Mouse (Mus musculus): ENCODE measurements around the gene Efs.
"Not testable (repeated sequence)": the region's sequence is repeated elsewhere in the genome, so short reads cannot be mapped to it uniquely, and the experiment has no call there.

Efs gene

DNA sequence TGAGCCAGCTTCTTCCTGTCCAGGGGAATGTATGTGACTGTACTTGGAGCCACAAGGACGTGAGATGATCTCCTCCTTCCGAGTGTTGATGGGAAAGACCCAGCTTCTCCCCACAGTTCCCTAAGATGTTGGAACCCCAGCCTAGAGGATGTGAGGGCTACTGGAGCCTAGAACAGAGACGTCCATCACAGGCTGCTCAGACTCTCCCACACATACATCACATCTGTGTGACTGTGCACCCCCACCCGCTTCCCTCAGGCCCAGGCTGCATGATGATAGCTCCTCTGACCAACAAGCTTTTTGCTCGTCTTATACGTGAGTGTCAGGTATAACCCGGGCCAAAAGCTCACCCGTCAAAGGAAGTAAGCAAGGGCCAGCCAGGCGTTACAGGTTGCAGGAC, 22.9 kb upstream of the Efs start:
- DNase-seq (ENCODE audit: low read depth, low spot score) = no peak

DNA sequence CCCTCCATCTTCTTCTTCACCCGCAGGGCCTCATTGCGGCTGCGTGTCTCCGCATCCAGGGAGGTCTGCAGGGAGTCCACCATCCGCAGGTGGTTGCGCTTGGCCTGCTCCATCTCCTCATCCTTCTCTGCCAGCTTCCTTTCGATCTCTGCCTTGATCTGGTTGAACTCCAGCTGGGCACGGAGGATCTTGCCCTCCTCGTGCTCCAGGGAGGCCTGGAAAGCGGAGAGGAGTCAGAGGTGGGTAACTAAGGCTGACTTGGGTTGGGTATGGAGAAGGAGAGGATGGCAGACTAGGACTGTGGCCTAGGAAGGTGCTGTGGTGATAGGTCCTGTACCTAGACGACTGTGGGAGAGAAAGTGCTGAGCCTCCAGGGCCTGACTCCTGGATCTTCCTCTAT, 21.1 kb upstream of the Efs start:
- DNase-seq (ENCODE audit: low read depth, low spot score) = not testable (repeated sequence)

DNA sequence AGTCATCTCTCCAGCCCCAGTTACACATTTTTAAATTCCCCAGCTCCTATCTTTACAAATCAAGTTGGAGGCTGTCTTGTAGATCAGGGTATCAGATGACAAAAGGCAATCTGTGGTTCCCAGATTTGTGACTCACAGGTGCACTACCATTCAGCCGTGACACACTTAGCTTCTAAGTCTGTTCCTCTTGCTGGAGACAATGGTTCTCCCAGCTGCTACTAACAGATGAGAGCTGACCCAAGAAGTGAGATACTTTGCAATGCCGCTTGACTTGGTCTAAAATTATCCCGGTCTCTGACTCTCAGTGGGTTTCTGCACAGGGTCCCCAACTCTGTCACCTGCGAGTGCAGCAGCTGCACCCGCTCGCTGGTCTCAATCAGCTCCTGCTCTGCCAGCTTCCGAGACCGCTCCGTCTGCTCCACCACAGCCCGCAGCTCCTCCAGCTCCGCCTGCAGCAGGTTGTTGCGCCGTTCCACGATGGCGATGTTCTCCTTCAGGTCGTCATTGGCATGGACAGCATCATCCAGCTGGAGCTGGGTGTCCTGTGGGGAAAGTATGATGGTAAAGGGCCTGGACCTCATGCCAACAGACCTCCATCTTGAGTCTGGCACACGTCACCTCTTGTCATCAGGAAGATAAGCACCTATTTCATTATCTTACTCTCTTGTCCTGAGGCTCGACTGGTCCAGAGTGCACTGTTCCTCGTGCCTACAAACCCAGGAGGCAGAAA, 20.2 kb upstream of the Efs start:
- DNase-seq (ENCODE audit: low read depth, low spot score) = no peak

DNA sequence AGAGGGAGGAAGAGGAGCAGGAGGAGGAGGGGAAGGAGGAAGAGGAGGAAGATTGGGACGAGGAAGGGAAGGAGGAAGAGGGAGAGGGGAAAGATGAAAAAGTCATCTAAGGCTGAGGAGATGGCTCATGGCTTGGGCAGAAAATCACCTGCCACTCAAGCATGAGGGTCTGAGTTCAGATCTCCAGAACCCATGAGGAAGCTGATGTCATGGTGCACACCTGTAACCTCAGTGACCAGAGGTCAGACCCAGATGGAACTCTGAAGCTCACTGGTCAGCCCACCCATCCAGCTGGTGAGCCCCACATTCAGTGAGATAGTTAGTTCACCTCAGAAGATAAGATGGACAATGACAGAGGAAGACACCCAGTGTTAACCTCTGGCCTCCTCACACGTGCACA, 19.0 kb upstream of the Efs start:
- DNase-seq (ENCODE audit: low read depth, low spot score) = no peak

DNA sequence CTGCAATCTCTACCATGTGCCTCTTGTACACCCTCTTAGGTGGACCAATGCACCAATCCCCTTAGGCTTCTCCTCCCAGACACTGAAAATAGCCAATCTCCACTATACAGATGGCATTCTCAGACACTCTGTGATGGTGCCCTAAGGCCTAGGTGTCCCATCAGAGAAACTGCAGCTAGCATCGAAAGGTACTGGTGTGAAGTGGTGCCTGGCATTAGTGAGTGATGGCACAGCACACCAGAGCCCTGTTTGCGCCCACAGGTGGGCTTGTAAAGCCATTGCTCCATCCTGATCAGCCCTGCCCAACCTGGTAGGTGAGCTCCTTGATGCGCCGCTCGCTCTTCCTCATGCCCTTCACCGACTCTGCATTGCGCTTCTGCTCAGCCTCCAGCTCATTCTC, 18.0 kb upstream of the Efs start:
- no peak for DNase-seq (ENCODE audit: low read depth, low spot score)

DNA sequence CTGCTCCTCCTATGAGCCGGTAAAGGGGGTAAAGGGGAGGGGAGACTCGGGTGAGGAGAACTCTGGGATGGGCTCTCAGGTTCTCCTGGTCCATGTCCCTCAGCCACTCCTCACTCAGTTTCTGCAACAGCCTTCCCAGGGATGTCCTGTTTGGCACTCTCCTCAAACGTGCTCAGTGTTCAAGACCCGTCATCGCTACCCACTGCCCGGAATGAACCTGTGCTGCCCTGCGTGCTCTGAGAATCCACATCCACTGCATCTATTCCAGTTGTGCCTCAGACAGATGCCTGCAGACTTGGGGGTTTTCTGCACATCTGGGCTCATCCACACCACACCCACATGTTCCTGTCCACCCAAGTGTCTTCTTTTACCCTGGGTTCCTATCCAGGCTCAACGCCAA, 16.6 kb upstream of the Efs start:
- DNase-seq (ENCODE audit: low read depth, low spot score) = no peak

DNA sequence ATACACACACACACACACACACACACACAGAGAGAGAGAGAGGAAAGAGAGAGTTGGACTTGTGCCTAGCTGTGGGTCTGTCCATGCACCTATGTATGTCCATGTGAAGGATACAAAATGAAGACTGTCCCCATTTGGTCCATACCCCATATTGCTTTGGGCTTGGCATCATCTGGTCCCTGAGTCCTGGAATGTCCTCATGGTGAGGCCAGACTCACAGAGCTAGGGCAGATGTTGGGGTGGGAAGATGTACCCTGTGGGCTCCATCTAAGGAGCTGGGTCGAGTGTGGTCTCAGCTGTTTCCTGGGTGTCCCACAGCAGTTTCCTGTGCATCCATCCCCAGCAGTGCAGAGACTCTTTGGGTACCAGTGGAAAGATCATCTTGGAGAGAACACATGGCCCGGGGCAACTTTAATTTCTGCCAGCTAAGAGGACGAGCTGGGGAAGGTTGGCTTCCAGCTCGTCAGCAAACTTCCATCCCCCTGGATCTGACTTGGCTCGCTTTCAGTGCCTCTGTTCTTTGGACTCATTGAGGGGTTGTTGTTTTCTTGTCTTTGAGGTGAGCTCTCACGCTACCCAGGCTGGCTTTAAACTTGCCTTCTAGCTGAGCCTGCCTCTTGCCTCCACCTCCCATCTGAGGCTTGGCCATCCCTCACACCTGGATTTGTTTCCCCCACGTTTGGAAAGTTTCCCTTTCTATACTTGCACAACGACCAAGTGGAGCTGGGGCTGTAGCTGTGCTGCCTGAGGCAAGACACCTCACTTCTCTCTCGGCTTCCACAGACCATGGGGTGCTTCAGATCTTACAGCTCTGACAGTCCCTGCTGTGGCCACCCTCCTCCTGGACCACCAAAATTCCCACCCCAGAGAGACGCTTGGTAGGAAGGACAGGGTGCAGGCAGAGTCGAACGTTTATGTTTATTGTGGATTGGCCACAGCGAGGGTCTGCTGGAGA, 15.4 kb upstream of the Efs start:
- no peak for DNase-seq (ENCODE audit: low read depth, low spot score)

DNA sequence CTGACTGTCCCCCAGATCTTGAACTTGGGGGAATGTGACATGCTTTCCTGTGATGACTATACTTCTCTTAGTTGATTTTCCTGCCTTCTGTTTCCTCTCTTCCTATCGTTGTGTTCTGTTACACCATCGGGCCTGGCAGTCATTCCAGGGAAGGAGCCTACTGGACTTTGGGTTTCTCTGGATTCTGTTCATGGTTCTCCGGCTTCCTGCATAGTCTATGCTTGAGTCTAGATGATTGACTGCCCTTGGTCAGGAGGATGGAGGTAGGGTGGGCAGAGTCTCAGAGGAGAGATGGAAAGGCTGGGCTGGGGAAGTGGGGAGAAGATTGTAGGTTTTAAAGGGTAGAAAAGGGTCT, 14.2 kb upstream of the Efs start:
- DNase-seq (ENCODE audit: low read depth, low spot score) = no peak

DNA sequence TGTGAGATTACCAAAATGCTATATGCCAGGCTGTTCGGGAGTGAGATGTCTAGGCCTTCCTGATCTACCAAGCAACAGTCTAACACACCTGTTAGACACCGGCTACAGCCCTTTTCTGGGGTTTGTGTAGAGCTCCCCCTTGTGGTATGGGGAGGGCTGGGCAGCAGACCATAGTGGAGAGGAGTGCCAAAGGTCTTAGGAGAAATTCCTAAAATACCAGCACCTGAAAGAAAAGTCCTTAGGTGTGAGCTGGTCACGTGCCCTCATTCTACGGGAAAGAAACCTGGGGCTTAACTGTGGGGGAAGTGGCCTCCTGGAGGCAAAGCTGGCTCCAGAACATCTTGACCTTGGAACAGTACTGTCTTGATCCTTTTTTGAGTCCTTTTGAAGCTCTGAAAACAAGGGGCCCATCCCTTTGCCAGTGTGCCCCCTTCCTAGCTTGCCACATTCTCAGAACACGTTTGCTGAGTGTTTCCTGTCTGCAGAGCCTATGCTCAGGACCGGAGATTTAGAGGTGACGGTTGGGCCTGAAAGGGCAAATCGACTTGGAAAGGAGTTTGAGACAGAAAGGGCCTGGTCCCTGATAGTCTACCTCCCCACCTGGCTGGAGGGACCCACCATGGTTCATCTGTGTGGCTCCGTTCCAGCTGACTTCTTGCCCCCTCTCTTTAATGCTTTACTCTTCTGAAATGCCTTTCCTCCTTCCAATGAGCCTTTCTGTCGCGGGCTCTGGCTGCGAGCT, 13.7 kb upstream of the Efs start:
- peak; percentile 80 for DNase-seq (ENCODE audit: low read depth, low spot score)

DNA sequence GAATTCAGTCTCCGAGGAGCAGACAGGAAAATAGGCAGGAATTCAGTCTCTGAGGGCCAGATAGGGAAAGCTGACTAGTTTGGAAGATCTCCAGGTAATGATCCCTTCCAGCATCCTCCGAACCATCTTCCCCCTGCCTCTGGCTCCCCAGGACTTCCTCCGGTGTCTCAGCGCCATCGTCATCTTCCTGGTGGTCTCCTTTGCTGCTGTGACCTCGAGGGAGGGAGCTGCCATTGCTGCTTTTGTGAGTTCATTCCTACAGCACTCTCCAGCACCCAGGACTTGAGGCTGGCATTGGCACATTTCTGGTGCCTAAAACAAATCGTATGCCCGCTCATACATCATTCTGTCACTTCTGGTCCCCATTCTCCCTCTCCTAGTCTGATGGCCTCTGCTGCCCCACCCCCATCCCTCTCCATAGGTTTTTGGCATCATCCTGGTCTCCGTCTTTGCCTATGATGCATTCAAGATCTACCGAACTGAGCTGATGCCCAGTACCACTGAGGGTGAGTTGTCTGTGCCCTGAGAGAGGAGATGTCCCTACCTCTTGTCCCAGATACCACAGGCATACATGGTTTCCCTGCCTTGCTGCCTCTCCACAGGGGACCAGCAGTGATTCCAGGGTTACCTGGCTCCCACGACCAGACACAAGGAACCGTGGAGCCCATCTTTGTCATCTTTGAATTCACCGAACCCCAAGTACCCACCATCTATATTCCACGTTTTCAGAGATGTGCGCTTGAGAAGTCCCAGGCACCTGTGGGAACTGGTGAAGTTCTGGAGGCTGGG, 12.7 kb upstream of the Efs start:
- DNase-seq (ENCODE audit: low read depth, low spot score) = no peak

DNA sequence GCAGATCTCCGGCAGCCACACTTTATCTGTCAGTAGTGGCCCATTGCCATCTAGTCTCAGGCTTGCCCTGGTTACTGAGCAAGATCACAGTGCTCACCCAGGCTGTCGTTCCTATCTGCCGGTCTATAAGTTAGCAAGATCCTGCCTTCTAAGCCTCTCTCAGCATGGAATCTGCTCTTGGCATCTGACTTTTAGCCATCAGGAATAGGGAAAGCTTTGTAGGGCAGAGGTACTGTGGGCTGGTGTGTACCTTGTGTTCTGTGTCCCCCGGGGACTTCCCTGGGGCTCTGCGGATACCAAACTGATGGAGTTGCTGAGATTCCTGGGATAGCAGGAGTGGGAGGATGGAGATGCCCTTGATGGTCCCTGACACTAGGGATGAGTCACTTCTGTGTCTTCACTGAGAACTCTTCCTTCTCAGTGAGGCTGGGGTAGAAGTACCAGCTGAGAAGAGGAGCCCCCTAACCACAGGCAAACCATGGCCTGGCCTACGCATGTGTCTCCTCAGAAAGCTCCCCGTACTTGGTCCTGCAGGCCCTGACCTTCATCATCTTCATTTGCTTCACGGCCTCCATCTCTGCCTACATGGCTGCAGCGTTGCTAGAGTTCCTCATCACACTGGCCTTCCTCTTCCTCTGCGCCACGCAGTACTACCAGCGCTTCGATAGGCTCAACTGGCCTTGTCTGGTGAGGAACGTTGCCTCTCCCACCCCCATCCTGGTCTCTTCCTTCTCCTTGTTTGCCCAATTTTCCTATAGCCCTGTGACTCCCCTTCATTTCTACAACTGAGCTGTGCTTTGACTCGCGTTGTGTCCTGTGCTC, 11.6 kb upstream of the Efs start:
- DNase-seq (ENCODE audit: low read depth, low spot score) = no peak

DNA sequence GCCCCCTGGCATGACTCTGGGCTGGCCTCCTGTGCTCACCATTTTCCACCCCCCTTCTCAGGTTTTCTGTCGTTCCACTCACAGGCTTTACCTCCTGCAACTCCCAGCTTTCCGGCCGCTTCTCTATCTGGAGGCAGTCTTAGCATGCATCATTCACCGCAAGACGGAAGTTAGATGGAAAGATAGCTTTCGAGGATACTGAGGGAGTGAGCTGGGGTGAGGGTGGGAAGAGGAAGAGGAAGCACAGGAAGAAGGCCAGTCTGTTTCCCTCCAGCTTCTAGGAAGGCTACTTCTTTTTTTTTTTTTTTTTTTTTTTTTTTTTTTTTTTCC, 10.9 kb upstream of the Efs start:
- DNase-seq (ENCODE audit: low read depth, low spot score) = no peak

DNA sequence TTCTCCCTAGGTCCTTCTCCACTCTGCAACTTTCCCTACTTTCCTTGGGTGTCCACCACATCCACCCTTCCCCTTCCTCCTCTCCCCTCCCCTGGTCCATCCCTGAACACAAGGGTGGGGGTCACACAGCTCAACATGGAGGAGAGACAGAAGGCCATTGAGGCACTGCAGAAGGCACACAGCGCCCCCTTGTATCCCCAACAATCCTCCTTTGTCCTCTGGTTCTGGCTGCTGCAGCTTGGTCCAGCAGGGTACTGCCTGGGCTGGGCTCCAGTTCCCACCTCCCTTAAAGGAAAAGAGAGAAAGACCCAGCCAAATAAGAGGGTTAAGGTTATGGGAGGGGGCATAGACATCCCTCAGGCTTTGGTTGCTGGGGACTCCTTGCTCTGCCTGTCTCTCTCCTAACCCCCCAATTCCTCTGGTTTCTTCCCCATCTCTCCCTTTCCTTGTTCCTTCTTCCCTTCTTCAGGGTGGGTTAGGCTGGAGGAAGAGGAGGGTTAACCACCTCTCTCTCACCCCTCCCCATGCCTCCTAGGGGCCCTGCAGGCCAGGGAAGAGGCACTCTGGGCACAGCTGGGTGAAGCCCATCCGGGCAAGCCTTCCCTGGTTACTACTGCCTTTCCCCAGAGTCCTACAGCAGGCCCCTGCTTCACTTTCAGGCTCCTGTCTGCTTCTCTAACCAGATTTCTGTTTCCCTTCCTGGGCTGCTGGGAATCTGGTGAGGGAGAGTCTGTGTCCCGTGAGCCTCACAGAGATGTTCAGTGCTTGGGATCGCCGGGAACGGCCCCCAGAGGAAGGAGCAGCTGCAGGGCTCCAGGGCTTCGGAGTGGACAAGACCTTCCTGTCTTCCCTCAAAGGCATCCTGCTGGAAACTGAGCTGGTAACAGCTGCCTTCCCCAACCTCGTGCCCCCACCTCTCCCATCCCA, 10.2 kb upstream of the Efs start, which contains the start of gene Cmtm5:
Cmtm5 (plus strand) TSS at position 358 of the 927 bp plus-strand sequence.
- no peak for DNase-seq (ENCODE audit: low read depth, low spot score)

DNA sequence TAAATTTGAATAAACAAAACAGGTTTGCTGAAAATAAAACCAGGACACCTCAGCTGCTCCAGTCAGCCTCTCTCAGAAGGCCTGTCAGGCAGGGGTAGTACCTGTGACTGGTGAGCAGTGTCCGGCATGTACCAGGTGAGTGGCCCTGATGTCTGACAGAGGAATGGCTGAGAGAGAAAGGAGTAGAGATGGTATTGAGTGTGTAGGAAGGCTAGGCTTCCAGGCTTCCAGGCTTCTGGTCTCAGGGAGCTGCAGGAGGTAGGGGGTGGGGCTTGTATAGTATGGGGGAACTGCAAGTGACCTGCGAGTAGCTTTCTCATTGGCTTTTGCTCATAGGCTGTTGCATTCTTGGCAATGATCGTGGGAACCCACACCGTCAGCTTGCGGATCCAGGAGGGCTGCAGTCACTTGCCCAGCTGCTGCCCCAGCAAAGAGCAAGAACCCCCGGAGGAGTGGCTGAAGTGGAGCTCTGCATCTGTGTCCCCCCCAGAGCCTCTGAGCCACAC, 6.8 kb upstream of the Efs start, which contains the start of gene Il25:
Il25 (plus strand) TSS at position 51 of the 506 bp plus-strand sequence.
- no peak for DNase-seq (ENCODE audit: low read depth, low spot score)

DNA sequence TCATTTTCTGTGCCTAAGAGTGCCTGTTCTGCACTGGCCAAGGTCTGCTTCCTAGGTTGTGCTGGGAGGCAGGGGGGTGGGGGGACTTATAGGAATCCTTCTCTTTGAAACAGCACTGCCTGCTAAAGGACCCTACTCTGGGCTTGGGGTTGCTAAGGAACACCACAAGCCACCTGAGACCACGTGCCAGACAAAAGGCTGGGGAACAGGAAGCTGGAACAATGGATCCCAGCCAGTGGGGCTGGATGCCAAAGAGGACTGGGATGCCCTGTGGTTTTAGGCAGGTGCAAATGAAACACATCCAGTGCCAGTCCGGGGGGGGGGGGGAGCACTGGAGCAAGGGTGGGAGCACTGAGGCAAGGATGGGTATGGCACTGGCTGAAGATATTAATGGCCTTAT, 4.5 kb upstream of the Efs start:
- no peak for DNase-seq (ENCODE audit: low read depth, low spot score)

DNA sequence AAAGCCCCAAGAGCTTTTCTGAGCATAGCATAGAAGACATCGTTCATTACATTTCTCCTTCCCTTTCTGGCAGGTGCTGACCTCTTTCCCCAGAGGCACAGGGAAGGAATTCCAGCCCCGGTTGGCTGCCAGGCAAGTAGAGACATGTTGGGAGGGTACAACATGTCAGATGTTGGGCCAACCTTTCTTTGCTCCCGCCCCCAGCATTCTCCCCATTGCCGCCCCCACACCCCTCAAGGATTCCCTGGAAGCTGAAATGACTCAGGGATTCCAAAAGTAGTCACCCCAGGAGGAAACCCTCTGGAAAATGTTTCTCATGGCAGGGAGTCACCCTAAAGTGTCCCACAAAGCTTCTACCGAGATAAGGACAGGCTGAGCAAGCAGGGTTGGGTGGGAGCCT, 3.9 kb upstream of the Efs start:
- no peak for DNase-seq (ENCODE audit: low read depth, low spot score)

DNA sequence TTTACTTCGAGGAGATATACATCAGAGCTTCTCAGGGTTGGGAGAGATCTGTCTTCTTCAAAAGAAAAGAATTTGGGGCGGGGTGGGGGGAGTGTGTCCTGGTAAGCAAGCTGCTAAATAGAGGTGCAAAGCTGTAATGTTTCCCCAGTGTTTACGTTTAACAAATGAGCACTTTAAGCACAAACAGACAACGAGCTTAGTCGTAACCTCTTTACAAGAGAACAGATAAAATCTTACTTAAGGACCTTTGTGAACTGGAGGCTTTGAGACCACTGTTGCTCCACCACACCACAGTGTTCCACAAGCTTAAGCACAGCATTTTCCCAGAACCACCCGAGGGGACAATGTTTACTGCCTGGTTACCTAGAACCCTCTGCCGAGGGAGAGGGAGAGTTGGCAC, 1.4 kb upstream of the Efs start:
- no peak for DNase-seq (ENCODE audit: low read depth, low spot score)

DNA sequence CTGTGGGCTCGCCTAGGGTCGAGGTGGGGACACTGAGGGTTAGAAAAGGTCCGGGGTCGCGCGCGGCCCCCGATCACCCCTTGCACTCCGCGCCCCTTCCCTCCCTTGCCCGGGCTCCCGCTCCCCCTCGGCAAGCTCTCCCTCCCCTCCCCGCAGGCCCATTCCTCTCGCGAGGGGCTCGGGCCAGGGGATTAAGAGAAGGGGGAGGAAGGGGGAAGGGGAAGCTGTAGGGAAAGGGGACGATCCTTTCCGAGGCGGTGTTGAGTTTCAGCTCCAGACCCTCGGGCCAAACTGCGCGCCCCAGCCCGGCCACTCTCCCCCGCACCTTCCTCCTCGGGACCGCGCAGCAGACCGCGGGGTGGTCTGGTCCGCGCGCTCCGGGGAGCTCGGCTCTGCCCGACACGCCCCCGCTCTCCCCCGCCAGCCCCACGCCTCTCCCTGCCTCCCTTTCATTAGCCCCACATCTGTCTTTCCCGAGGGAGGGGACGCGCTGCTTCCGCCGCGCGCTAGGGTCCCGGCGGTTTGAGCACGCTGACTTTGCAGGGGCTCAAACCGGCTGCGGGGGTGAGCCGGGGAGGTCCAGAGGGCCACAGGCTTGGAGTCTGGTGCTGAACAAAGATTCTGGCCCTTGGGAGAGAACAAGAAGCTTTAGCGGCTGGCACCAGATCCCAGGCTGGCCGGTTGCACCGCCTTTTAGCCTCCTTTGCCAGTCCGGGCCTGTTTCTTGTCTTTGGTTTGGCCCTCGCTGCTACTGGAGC, 654 bp upstream of the Efs start:
- DNase-seq (ENCODE audit: low read depth, low spot score) = peak; percentile 94
